Mouse (Mus musculus) c-Kit-negative CD71-positive TER-119-positive erythroid progenitor cells, embryonic 14.5 days (primary cell): ENCODE measurements around the gene Slc22a17.
"Not testable (repeated sequence)": the region's sequence is repeated elsewhere in the genome, so short reads cannot be mapped to it uniquely, and the experiment has no call there.

Experiments
- DNase-seq: peaks from one replicate; pipeline ENCODE4 v3.0.0-alpha.2; 2013; ENCODE audit warnings: low read depth, low spot score

Slc22a17 gene

DNA sequence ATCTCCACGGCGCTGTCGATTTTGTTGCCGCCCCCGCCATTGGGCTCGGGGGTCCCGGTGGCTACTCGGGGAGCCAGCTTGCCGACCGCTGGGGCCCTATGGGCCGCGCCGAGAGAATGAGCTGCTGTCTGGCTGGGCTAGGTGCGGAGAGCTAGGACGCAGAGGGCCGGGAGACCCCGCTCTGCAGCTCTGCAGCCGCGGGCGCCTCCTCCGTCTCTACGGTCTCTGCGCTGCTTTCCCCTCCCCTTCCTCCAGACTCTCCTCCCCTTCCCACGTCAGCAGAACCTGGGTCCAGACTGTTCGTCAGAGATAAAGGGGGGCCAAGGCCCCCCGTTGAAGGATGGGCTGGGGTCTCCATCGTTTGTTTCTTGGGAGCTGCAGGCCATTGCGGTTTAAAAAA, at the start of gene Slc22a17:
TSS of gene Slc22a17 (minus strand) at position 247 of the 400 bp plus-strand sequence.
- DNase-seq: no peak

DNA sequence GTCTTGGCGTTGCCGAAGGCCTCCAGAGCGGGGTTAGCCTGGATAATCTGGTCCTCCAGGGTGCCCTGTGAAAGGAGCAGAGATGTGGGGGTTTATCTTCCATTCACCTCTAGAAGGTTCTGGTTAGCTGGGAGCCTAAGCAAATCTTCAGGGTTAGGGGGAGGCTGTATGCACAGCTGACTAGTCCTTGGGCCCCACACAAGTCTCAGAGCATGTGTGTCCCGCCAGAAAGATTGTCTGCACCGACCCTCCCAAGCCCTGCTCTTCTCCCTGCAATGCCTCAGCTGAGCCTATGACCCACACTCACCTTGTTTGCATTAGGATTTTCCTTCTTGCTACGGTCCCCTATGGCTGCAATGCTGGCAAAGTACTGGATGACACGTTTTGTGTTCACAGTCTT, 49.8 kb upstream of the Slc22a17 start:
- no peak for DNase-seq

DNA sequence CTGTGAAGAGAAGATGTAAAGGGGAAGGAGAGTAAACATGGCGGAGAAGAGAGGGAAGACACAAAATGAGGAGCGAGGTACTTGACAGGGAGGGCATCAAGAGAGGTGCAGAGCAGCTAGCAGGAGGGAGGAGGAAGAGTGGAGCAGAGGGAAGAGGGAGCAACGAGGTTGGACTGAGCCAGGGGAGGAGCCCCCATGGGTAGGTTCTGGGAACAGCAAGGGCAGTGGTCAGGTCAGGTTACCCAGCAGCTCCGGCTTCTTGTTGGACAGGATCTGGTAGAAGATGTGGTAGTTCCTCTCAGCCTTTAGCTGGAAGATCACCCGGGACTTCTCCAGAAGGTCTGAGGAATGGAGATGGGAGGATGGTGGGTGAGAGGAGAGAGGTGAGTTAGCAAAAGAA, 48.6 kb upstream of the Slc22a17 start:
- DNase-seq: no peak

DNA sequence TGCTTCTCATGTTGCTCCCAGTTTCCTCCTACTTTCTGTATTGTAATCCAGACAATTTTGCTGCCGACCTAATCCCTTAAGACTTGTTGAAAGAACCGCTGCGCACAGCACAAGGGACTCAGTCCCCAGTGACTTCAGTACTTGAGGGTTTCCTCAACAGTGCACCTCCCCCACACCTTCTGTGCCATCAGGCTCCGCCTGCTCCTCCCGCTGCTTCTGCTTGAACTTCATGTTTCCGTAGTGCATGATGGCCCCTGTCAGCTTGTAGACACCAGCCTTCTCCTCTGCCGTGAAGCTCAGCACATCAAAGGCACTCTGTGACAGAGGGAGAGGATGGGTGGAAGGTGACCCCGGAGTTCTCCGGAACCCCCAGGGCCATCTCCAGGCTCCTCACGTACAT, 47.8 kb upstream of the Slc22a17 start:
- DNase-seq: no peak

DNA sequence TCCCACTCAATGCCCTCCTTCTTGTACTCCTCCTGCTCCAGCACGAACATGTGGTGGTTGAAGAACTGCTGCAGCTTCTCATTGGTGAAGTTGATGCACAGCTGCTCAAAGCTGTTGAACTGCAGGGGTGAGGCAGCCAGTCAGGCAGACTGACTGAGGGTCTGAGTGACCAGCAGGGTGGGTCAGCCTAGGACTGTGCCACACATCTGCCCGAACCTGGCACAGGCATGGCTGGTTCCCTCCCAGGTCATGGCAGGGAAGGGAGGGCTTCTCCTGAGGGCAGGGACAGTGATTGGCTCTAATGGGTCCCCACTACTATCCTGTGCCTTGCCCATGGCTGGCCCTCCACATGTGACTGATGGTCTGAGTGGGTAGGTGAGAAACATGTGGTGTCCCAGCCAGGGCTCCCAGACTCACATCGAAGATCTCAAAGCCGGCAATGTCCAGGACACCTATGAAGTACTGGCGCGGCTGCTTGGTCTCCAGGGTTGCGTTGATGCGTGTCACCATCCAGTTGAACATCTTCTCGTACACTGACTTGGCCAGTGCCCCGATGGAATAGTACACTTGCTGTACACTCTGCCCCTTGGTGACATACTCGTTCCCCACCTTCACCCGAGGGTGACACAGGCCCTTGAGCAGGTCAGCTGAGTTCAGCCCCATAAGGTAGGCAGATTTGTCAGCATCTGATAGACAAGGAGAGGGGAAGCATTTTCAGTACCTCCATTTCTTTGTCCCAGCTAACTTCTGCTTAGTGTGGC, 47.1 kb upstream of the Slc22a17 start:
- not testable (repeated sequence) for DNase-seq

DNA sequence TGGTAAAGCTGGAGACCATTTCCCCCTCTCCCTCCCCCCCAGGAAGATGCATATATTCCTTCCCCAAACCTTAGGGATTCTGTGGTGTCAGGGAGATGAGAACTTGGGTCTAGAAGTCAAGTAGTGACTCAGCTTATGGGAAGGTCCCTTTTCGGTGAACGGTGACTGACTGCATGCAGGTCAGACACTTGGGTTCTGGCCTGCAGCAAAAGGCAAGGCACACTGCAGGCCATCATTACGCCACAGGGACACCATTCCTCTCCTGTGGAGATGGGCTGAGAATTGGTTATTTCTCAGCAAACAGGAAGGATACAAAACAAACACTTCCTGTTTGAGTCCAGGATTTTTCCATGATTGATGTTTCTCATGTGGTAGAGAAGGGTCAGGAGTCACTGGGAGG, 46.3 kb upstream of the Slc22a17 start:
- DNase-seq: no peak

DNA sequence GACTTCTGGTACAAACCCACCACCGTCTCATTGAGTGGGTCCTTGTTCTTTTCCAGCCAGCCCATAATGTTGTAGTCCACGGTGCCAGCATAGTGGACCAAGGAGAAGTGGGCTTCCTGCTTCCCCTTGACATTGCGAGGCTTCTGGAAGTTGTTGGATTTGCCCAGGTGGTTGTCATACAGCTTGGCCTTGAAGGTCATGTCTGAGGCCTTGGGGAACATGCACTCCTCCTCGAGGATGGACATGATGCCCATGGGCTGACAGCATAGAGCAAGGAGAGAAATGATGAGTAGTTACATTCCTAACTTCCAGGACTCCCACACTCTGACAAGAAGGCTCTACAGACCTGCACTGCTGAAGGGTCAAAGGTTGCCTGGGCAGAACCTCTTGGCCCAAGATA, 45.6 kb upstream of the Slc22a17 start:
- DNase-seq: no peak

DNA sequence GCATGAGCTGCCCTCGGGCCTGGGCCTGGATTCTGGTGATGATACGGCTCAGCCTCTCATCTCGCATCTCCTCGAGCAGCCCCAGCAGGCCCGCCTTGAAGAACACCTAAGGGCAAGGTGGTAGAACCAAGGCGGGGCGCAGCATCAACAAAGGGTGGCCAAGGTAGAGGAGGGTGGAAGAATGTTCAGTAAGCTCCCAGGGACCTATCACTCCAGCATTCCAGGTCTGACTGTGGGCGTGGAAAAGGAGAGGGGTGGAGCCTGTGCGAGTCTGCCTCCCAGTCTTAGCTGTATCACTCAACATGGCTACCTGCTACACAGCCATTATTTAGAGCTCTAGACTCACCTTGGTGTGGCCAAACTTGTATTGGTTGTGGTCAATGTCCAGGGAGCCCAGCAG, 43.6 kb upstream of the Slc22a17 start:
- DNase-seq: no peak

DNA sequence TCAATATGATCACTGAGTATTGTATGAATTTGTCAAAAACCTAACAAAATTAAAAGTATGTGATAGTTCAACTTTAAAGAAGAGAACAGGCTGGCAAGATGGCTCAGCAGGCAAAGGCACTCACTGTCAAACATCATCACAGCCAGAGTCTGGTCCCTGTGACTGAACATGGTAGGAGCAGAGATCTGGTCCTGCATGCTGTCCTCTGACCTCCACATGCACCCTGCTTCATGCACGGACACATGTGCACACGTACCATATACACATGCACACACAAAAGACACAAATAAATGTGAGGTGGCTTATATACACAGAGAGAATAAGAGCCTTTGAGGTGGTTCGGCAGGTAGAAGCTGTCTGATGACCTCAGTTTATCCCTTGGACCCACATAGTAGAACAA, 42.5 kb upstream of the Slc22a17 start:
- no peak for DNase-seq

DNA sequence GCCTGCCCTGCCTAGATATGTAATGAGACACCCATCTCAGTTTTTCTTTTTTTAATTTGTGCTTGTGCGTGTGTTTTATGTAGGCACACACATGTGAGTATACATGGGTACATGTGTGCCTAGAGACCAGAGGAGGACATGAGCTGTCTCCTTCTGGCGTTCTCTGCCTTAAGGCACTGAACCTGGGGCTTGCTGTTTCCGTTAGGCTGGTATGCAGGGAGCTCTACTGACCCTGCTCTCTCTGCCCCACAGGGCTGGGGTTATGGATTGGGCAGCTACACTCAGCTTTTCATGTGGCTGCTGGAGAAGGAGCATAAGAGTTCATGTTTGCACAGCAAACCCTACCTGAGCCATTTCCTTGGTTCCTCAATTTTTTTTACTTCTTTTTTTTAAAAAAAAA, 41.5 kb upstream of the Slc22a17 start:
- DNase-seq: no peak

DNA sequence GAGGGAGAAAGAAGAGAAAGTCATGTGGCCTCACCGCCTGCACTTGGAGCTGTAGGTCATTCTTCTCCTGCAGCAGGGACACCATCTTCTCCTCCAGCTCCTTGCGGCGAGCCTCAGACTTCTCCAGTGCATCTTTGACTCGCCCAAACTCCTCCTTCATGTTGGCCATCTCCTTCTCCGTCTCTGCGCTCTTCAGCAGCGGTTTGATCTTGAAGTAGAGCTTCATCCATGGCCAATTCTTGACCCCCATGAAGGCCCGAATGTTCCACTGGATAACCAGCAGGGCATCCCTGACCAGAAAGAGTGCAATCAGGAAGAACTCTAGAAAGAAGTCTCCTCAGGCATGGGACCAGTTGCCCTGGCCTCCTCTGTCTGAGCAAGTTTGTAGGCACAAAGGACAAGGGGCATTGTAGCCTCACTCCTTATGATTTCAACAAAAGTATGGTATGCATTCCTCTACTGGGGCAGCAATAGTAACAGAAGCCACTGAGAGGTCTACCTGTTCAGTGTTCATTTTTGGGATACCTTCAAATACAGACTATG, 40.8 kb upstream of the Slc22a17 start:
- DNase-seq: no peak

DNA sequence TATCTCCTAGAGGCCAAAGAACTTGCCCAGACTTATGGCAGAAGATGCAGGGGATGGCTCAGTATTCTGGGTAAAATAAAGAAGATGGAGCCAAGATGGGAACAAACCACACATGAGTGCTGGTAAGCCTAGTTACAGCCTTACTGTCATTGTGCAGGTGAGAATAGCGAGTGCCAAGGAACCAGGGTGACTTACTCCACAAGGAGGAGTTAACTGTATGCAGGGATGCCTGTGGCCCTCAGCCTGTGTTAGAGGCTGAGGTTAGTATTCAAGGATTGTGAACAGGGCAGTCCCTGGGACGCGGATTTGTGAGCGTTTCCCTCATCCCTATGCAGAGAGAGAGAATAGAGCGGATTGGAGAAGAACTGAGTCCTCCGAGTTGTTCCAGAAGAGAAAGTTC, 38.7 kb upstream of the Slc22a17 start:
- no peak for DNase-seq

DNA sequence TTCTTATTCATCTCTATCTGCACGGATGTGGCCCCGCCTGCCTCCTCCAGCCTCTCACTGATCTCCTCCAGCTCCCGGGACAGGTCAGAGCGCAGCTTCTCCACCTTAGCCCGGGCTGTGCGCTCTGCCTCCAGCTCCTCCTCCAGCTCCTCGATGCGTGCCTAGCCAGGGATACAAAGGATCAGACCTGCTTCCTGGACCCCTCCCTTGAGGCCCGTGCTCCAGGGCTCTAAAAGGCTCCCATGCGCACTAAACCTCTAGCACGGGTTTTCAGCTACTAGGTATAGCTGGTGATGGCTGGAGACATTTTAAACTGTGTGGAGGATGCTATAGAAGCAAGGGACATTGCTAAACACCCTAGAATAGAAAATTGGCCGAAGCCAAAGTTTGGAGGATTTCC, 37.6 kb upstream of the Slc22a17 start:
- no peak for DNase-seq

DNA sequence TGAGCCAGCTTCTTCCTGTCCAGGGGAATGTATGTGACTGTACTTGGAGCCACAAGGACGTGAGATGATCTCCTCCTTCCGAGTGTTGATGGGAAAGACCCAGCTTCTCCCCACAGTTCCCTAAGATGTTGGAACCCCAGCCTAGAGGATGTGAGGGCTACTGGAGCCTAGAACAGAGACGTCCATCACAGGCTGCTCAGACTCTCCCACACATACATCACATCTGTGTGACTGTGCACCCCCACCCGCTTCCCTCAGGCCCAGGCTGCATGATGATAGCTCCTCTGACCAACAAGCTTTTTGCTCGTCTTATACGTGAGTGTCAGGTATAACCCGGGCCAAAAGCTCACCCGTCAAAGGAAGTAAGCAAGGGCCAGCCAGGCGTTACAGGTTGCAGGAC, 35.8 kb upstream of the Slc22a17 start:
- DNase-seq: no peak

DNA sequence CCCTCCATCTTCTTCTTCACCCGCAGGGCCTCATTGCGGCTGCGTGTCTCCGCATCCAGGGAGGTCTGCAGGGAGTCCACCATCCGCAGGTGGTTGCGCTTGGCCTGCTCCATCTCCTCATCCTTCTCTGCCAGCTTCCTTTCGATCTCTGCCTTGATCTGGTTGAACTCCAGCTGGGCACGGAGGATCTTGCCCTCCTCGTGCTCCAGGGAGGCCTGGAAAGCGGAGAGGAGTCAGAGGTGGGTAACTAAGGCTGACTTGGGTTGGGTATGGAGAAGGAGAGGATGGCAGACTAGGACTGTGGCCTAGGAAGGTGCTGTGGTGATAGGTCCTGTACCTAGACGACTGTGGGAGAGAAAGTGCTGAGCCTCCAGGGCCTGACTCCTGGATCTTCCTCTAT, 34.1 kb upstream of the Slc22a17 start:
- not testable (repeated sequence) for DNase-seq

DNA sequence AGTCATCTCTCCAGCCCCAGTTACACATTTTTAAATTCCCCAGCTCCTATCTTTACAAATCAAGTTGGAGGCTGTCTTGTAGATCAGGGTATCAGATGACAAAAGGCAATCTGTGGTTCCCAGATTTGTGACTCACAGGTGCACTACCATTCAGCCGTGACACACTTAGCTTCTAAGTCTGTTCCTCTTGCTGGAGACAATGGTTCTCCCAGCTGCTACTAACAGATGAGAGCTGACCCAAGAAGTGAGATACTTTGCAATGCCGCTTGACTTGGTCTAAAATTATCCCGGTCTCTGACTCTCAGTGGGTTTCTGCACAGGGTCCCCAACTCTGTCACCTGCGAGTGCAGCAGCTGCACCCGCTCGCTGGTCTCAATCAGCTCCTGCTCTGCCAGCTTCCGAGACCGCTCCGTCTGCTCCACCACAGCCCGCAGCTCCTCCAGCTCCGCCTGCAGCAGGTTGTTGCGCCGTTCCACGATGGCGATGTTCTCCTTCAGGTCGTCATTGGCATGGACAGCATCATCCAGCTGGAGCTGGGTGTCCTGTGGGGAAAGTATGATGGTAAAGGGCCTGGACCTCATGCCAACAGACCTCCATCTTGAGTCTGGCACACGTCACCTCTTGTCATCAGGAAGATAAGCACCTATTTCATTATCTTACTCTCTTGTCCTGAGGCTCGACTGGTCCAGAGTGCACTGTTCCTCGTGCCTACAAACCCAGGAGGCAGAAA, 33.2 kb upstream of the Slc22a17 start:
- DNase-seq: no peak

DNA sequence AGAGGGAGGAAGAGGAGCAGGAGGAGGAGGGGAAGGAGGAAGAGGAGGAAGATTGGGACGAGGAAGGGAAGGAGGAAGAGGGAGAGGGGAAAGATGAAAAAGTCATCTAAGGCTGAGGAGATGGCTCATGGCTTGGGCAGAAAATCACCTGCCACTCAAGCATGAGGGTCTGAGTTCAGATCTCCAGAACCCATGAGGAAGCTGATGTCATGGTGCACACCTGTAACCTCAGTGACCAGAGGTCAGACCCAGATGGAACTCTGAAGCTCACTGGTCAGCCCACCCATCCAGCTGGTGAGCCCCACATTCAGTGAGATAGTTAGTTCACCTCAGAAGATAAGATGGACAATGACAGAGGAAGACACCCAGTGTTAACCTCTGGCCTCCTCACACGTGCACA, 32.0 kb upstream of the Slc22a17 start:
- DNase-seq: no peak

DNA sequence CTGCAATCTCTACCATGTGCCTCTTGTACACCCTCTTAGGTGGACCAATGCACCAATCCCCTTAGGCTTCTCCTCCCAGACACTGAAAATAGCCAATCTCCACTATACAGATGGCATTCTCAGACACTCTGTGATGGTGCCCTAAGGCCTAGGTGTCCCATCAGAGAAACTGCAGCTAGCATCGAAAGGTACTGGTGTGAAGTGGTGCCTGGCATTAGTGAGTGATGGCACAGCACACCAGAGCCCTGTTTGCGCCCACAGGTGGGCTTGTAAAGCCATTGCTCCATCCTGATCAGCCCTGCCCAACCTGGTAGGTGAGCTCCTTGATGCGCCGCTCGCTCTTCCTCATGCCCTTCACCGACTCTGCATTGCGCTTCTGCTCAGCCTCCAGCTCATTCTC, 31.0 kb upstream of the Slc22a17 start:
- no peak for DNase-seq

DNA sequence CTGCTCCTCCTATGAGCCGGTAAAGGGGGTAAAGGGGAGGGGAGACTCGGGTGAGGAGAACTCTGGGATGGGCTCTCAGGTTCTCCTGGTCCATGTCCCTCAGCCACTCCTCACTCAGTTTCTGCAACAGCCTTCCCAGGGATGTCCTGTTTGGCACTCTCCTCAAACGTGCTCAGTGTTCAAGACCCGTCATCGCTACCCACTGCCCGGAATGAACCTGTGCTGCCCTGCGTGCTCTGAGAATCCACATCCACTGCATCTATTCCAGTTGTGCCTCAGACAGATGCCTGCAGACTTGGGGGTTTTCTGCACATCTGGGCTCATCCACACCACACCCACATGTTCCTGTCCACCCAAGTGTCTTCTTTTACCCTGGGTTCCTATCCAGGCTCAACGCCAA, 29.5 kb upstream of the Slc22a17 start:
- DNase-seq: no peak

DNA sequence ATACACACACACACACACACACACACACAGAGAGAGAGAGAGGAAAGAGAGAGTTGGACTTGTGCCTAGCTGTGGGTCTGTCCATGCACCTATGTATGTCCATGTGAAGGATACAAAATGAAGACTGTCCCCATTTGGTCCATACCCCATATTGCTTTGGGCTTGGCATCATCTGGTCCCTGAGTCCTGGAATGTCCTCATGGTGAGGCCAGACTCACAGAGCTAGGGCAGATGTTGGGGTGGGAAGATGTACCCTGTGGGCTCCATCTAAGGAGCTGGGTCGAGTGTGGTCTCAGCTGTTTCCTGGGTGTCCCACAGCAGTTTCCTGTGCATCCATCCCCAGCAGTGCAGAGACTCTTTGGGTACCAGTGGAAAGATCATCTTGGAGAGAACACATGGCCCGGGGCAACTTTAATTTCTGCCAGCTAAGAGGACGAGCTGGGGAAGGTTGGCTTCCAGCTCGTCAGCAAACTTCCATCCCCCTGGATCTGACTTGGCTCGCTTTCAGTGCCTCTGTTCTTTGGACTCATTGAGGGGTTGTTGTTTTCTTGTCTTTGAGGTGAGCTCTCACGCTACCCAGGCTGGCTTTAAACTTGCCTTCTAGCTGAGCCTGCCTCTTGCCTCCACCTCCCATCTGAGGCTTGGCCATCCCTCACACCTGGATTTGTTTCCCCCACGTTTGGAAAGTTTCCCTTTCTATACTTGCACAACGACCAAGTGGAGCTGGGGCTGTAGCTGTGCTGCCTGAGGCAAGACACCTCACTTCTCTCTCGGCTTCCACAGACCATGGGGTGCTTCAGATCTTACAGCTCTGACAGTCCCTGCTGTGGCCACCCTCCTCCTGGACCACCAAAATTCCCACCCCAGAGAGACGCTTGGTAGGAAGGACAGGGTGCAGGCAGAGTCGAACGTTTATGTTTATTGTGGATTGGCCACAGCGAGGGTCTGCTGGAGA, 28.4 kb upstream of the Slc22a17 start:
- DNase-seq: no peak

DNA sequence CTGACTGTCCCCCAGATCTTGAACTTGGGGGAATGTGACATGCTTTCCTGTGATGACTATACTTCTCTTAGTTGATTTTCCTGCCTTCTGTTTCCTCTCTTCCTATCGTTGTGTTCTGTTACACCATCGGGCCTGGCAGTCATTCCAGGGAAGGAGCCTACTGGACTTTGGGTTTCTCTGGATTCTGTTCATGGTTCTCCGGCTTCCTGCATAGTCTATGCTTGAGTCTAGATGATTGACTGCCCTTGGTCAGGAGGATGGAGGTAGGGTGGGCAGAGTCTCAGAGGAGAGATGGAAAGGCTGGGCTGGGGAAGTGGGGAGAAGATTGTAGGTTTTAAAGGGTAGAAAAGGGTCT, 27.2 kb upstream of the Slc22a17 start:
- DNase-seq: no peak
